20 mouse cellular contexts compared by ENCODE assay signal in the genomic region with DNA sequence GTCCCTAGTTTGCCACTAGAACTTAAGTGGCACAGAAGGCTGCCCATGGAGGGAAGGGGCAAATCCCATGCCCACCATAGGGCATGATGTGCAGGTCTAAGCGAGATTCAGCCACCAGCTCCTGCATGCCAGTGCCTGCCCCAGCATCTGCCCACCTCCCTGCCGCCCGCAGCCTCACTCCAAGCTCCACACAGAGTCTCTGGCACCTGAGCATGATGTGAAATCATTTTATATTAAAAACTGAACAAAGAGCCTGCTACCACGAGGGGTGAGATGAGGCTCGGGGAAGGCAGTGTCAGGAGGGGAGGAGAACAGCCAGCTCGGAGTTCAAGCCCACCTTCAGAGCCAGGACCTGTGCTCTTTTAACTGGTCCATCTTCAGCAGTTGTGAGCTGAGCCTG. TPM values are rescaled to one million over a fixed set of nuclear protein-coding genes. Genes with fewer than 3 reads are reported as not detected.
"Had no signal": no experiment of that assay in that cellular context is flagged by ENCODE, and none has a peak within 500 bp of the region (broad histone marks: within the 10 kb centered on the region; RNA-seq: fewer than 3 reads in every experiment).

No protein-coding gene starts in this region.

- ATAC-seq: liver, embryonic 12.5 days had no signal

- H3K36me3 ChIP-seq: limb, embryonic 10.5 days; limb, embryonic 13.5 days; liver, embryonic 12.5 days; liver, embryonic 15.5 days; lung, embryonic 15.5 days had no signal

- H3K9me3 ChIP-seq: limb, embryonic 10.5 days; limb, embryonic 13.5 days; liver, embryonic 12.5 days; liver, embryonic 15.5 days; lung, embryonic 15.5 days had no signal

- H3K27ac ChIP-seq: left cerebral cortex, adult 2 months; limb, embryonic 10.5 days; limb, embryonic 13.5 days; liver, embryonic 12.5 days; liver, embryonic 15.5 days; lung, embryonic 15.5 days had no signal

- H3K27me3 ChIP-seq: limb, embryonic 13.5 days; liver, embryonic 15.5 days; lung, embryonic 15.5 days had no signal

- H3K4me3 ChIP-seq: left cerebral cortex, adult 2 months; limb, embryonic 10.5 days; limb, embryonic 13.5 days; liver, embryonic 12.5 days; liver, embryonic 15.5 days; lung, embryonic 15.5 days had no signal

- H3K9ac ChIP-seq: limb, embryonic 13.5 days; liver, embryonic 12.5 days; liver, embryonic 15.5 days; lung, embryonic 15.5 days had no signal

- H3K4me1 ChIP-seq: liver, embryonic 12.5 days; liver, embryonic 15.5 days had no signal

- DNase-seq: kidney, adult 18-20 months; kidney, adult 9 months; kidney, postnatal 14 days; kidney, postnatal 4 days; layer of hippocampus, postnatal 36 days; liver; lung, adult 18-20 months; lung, postnatal 10 days; lung, postnatal 36 days; midbrain, embryonic 14.5 days; thymus, postnatal 25 days had no signal

- H3K4me2 ChIP-seq: limb, embryonic 13.5 days; liver, embryonic 12.5 days; liver, embryonic 15.5 days; lung, embryonic 15.5 days had no signal

RNA-seq across cellular contexts. Expression of a gene that starts 6.2 kb away (rescaled TPM):
- total RNA-seq: layer of hippocampus, postnatal 36 days; left cerebral cortex, adult 2 months; left cerebral cortex, postnatal 14 days had no signal
- polyA plus RNA-seq: midbrain, embryonic 14.5 days; midbrain, postnatal 0 days; neural tube, embryonic 14.5 days had no signal

RNA-seq across cellular contexts. Expression of a gene that starts 11.2 kb away (rescaled TPM):
- polyA plus RNA-seq: liver, embryonic 15.5 days; neural tube, embryonic 14.5 days had no signal
